Mouse (Mus musculus) myocyte (in vitro differentiated cells): ENCODE results near the gene Ino80b.

Experiments
- E2F4 ChIP-seq: IDR thresholded peaks from one replicate; pipeline ENCODE4 v1.6.1; 2011; ENCODE audit warnings: mild to moderate bottlenecking, control low read depth, moderate library complexity; ENCODE audit not compliant: insufficient read depth
- MYOD1 ChIP-seq, 3 experiments: IDR thresholded peaks; one replicate each; pipeline ENCODE4 v1.6.1; 2011; ENCODE audit warnings: control low read depth in 2 of 3, low read depth in 2 of 3, mild to moderate bottlenecking in 2 of 3, moderate library complexity in 1 of 3; ENCODE audit not compliant: insufficient read length in 2 of 3, control insufficient read depth in 1 of 3
- MYOG ChIP-seq, 3 experiments: IDR thresholded peaks; one replicate each; pipeline ENCODE4 v1.6.1; 2011; ENCODE audit warnings: control low read depth in 2 of 3, low read depth in 2 of 3, mild to moderate bottlenecking in 2 of 3; ENCODE audit not compliant: insufficient read length in 2 of 3, control insufficient read depth in 1 of 3, insufficient read depth in 1 of 3
- POLR2A ChIP-seq: IDR thresholded peaks from one replicate; pipeline ENCODE4 v1.6.1; 2011; ENCODE audit warnings: low read depth, mild to moderate bottlenecking, control low read depth, moderate library complexity; ENCODE audit not compliant: insufficient read length
- POLR2AphosphoS2 ChIP-seq: IDR thresholded peaks from one replicate; pipeline ENCODE4 v1.6.1; 2011; ENCODE audit warnings: low read depth, control low read depth; ENCODE audit not compliant: insufficient read length
- REST ChIP-seq: IDR thresholded peaks from one replicate; pipeline ENCODE4 v1.6.1; 2011; ENCODE audit warnings: mild to moderate bottlenecking, control low read depth, moderate library complexity; ENCODE audit not compliant: insufficient read depth, insufficient read length
- SRF ChIP-seq: IDR thresholded peaks from one replicate; pipeline ENCODE4 v1.6.1; 2011; ENCODE audit warnings: low read depth; ENCODE audit not compliant: control insufficient read depth, insufficient read length
- TCF12 ChIP-seq: IDR thresholded peaks from one replicate; pipeline ENCODE4 v1.6.1; 2011; ENCODE audit warnings: mild to moderate bottlenecking, control low read depth; ENCODE audit not compliant: poor library complexity, insufficient read depth, severe bottlenecking

GRCm38 (mm10) chr6:83121863-83122710 is 3.1 kb downstream of the Ino80b start:
- TF ChIP-seq MYOD1 (IDR thresholded peaks at IDR 0.05; ENCODE audit: control insufficient read depth in 1 of 3, insufficient read length in 2 of 3, low read depth in 2 of 3), result no peak
- TF ChIP-seq POLR2AphosphoS2, result no peak
- no peak for TF ChIP-seq SRF
- TF ChIP-seq REST, result no peak
- no peak for TF ChIP-seq E2F4
- TF ChIP-seq POLR2A, result no peak
- no peak for TF ChIP-seq TCF12
- TF ChIP-seq MYOG (IDR thresholded peaks at IDR 0.05; ENCODE audit: control insufficient read depth in 1 of 3, insufficient read depth in 1 of 3, insufficient read length in 2 of 3, low read depth in 2 of 3), result no peak
